Comparison of ENCODE assay signal across 13 mouse cellular contexts in genomic region chr9:107771782-107772181, GRCm38 (mm10). TPM values are rescaled to one million over a fixed set of nuclear protein-coding genes. Genes with fewer than 3 reads are reported as not detected.
DNase-seq lines count a peak whose midpoint lies in the region; ATAC-seq and TF ChIP-seq lines count a peak whose summit lies in the region.
"Had no signal": no experiment of that assay in that cellular context is flagged by ENCODE, and none has a peak within 500 bp of the region (broad histone marks: within the 10 kb centered on the region; RNA-seq: fewer than 3 reads in every experiment).

No protein-coding gene starts in this region.

- 0 out of 2 replicates have a peak overlapping the region, but pooled peaks have one; percentile 50 for H3K4me2 ChIP-seq in forebrain, embryonic 15.5 days (replicated peaks)
- no peak overlapping the region for H3K4me2 ChIP-seq in forebrain, embryonic 11.5 days (ENCODE audit: low read depth, low read length, severe bottlenecking)
- H3K4me2 ChIP-seq in lung, embryonic 15.5 days, result no peak overlapping the region
- H3K4me2 ChIP-seq in limb, embryonic 13.5 days (replicated peaks), result 0 out of 2 replicates have a peak overlapping the region, but pooled peaks have one; percentile 64
- H3K4me2 ChIP-seq in myocyte (ENCODE audit: low read depth), result peak overlapping the region; percentile 90

- H3K4me1 ChIP-seq in forebrain, embryonic 15.5 days, result peaks cover 23% of the 10 kb centered on the region
- H3K4me1 ChIP-seq in forebrain, embryonic 11.5 days (replicated peaks; ENCODE audit: control insufficient read depth, insufficient read depth, low read length), result no peaks in the 10 kb centered on the region
- peaks cover 9% of the 10 kb centered on the region; the same call in 1 of the 2 replicates for H3K4me1 ChIP-seq in lung, embryonic 15.5 days
- peaks cover 16% of the 10 kb centered on the region for H3K4me1 ChIP-seq in limb, embryonic 13.5 days

- H3K9ac ChIP-seq in forebrain, embryonic 15.5 days (replicated peaks), result no peak overlapping the region
- H3K9ac ChIP-seq in forebrain, embryonic 11.5 days (ENCODE audit: low read length), result no peak overlapping the region
- H3K9ac ChIP-seq in lung, embryonic 15.5 days, result no peak overlapping the region
- H3K9ac ChIP-seq in limb, embryonic 13.5 days, result no peak overlapping the region

- 81% methylated on average over 2 of the region's 2 CpGs for WGBS in forebrain, embryonic 15.5 days
- WGBS in forebrain, embryonic 11.5 days, result 81% methylated on average over 2 of the region's 2 CpGs
- 54% methylated on average over 2 of the region's 2 CpGs for WGBS in lung, embryonic 15.5 days
- 74% methylated on average over 2 of the region's 2 CpGs for WGBS in limb, embryonic 13.5 days

- DNase-seq in forebrain, embryonic 11.5 days (ENCODE audit: low spot score), result no peak
- no peak for DNase-seq in lung, postnatal 4 days
- no peak for DNase-seq in left cerebral cortex, postnatal 36 days (ENCODE audit: low spot score in 2 of 2)
- DNase-seq in adrenal gland, postnatal 25 days, result no peak
- DNase-seq: cerebellum, adult 11 months; gastrocnemius, postnatal 25 days; kidney, adult 11 months; lung, adult 18-20 months had no signal

- H3K79me2 ChIP-seq in myocyte (ENCODE audit: control insufficient read depth, insufficient read depth), result peaks cover 32% of the 10 kb centered on the region

- peak overlapping the region; percentile 93 for H3K27ac ChIP-seq in forebrain, embryonic 15.5 days (replicated peaks)
- H3K27ac ChIP-seq in forebrain, embryonic 11.5 days (ENCODE audit: low read depth, low read length), result no peak overlapping the region
- H3K27ac ChIP-seq in lung, embryonic 15.5 days, result 0 out of 2 replicates have a peak overlapping the region, but pooled peaks have one; percentile 61
- H3K27ac ChIP-seq in limb, embryonic 13.5 days, result no peak overlapping the region

- H3K36me3 ChIP-seq in forebrain, embryonic 15.5 days, result peaks cover 59% of the 10 kb centered on the region
- peaks cover 9% of the 10 kb centered on the region; the same call in 1 of the 2 replicates for H3K36me3 ChIP-seq in forebrain, embryonic 11.5 days (ENCODE audit: control insufficient read depth, insufficient read depth, low read length)
- peaks cover 56% of the 10 kb centered on the region for H3K36me3 ChIP-seq in lung, embryonic 15.5 days
- H3K36me3 ChIP-seq in limb, embryonic 13.5 days, result peaks cover 67% of the 10 kb centered on the region
- H3K36me3 ChIP-seq in myocyte (ENCODE audit: control insufficient read depth, insufficient read depth), result peaks cover 37% of the 10 kb centered on the region

- intact Hi-C loops in left cerebral cortex, postnatal 36 days (cut with DNase I), result no loop called here

- H3K4me3 ChIP-seq in forebrain, embryonic 15.5 days, result no peak overlapping the region
- no peak overlapping the region for H3K4me3 ChIP-seq in forebrain, embryonic 11.5 days (ENCODE audit: low read depth, low read length)
- H3K4me3 ChIP-seq in lung, embryonic 15.5 days, result no peak overlapping the region
- H3K4me3 ChIP-seq in limb, embryonic 13.5 days, result no peak overlapping the region
- peak overlapping the region; percentile 100 for H3K4me3 ChIP-seq in myocyte

- no peaks in the 10 kb centered on the region for H3K9me3 ChIP-seq in forebrain, embryonic 15.5 days
- no peaks in the 10 kb centered on the region for H3K9me3 ChIP-seq in forebrain, embryonic 11.5 days (ENCODE audit: control insufficient read depth, low read length)
- H3K9me3 ChIP-seq in lung, embryonic 15.5 days, result no peaks in the 10 kb centered on the region
- no peaks in the 10 kb centered on the region for H3K9me3 ChIP-seq in limb, embryonic 13.5 days
- H3K9me3 ChIP-seq: embryonic facial prominence, embryonic 12.5 days had no signal

- TF ChIP-seq POLR2A in myocyte (IDR thresholded peaks at IDR 0.05; ENCODE audit: insufficient read length, low read depth), result no peak

- no peak for ATAC-seq in forebrain, embryonic 15.5 days (replicated peaks)
- no peak for ATAC-seq in forebrain, embryonic 11.5 days (replicated peaks; ENCODE audit: low FRiP score)
- ATAC-seq in lung, embryonic 15.5 days (ENCODE audit: borderline replicate concordance, extremely low read depth, low FRiP score, low TSS enrichment), result no peak
- no peak for ATAC-seq in limb, embryonic 13.5 days (ENCODE audit: low FRiP score, low read depth)

- H3ac ChIP-seq in myocyte (ENCODE audit: control insufficient read depth, insufficient read length), result no peak overlapping the region

- no peaks in the 10 kb centered on the region for H3K27me3 ChIP-seq in forebrain, embryonic 15.5 days
- H3K27me3 ChIP-seq in forebrain, embryonic 11.5 days (ENCODE audit: control insufficient read depth, insufficient read depth, low read length), result no peaks in the 10 kb centered on the region
- H3K27me3 ChIP-seq in lung, embryonic 15.5 days, result no peaks in the 10 kb centered on the region
- no peaks in the 10 kb centered on the region for H3K27me3 ChIP-seq in limb, embryonic 13.5 days
- no peaks in the 10 kb centered on the region for H3K27me3 ChIP-seq in myocyte (ENCODE audit: control insufficient read depth, insufficient read depth, insufficient read length)
- H3K27me3 ChIP-seq: embryonic facial prominence, embryonic 12.5 days had no signal

TF ChIP-seq in myocyte, 11 proteins besides CTCF, POLR2A, EP300 and RAD21:
- no peak for TF ChIP-seq POLR2AphosphoS2 (IDR thresholded peaks at IDR 0.05; ENCODE audit: insufficient read length, low read depth)
- TF ChIP-seq SRF (IDR thresholded peaks at IDR 0.05; ENCODE audit: control insufficient read depth, insufficient read length, low read depth), result no peak
- no peak for TF ChIP-seq MYOD1 (IDR thresholded peaks at IDR 0.05; ENCODE audit: control insufficient read depth in 1 of 3, insufficient read length in 2 of 3, low read depth in 2 of 3)
- no peak for TF ChIP-seq MYOG (IDR thresholded peaks at IDR 0.05; ENCODE audit: control insufficient read depth in 1 of 3, insufficient read depth in 1 of 3, insufficient read length in 2 of 3, low read depth in 2 of 3)
- no peak for TF ChIP-seq E2F4 (IDR thresholded peaks at IDR 0.05; ENCODE audit: insufficient read depth)
- TF ChIP-seq MAX (IDR thresholded peaks at IDR 0.05; ENCODE audit: low read depth), result no peak

RNA-seq across cellular contexts. Expression of gene Rbm5, which starts 1.0 kb away (rescaled TPM):
- polyA plus RNA-seq in forebrain, embryonic 15.5 days (2015; fragmentation: Nextera tagmentation; extraction: Ambion mirVana), result 283 and 284 TPM in 2 replicates
- polyA plus RNA-seq in forebrain, embryonic 11.5 days (2014; fragmentation: Nextera tagmentation; extraction: Ambion mirVana), result 198 and 206 TPM in 2 replicates
- polyA plus RNA-seq in lung, embryonic 15.5 days (2015; fragmentation: Nextera tagmentation; extraction: Ambion mirVana), result 188 and 202 TPM in 2 replicates
- polyA plus RNA-seq in limb, embryonic 13.5 days (2015; fragmentation: Nextera tagmentation; extraction: Ambion mirVana), result 257 and 270 TPM in 2 replicates
- polyA plus RNA-seq in myocyte (2012; fragmentation: generic; extraction: Trizol), result 37.6 TPM
- 100 to 1,000 TPM; 109 to 159 TPM for total RNA-seq in left cerebral cortex, postnatal 36 days (2021)
- 135 and 149 TPM in 2 replicates for total RNA-seq in adrenal gland, postnatal 25 days (2021)

Comparison
In these comparisons a context has a peak if more than half of its experiments do, and no peak if none do; other contexts are left out.
1. H3K27ac ChIP-seq: peak in forebrain, embryonic 15.5 days (single experiment) and lung, embryonic 15.5 days (single experiment); none in forebrain, embryonic 11.5 days (single experiment) and limb, embryonic 13.5 days (single experiment).
2. H3K4me2 ChIP-seq: peak in forebrain, embryonic 15.5 days (single experiment), limb, embryonic 13.5 days (single experiment) and myocyte (single experiment); none in forebrain, embryonic 11.5 days (single experiment) and lung, embryonic 15.5 days (single experiment).